Mouse (Mus musculus): ENCODE measurements at regions not wholly inside any gene's neighbourhood (a gene's known extent, or its start where the extent isn't known, plus 50 kb on each side); places are given as distances from the start of the nearest gene placed in this dataset.
A peak's percentile ranks its signal among the peaks of the same experiment; 100 is the strongest.

DNA sequence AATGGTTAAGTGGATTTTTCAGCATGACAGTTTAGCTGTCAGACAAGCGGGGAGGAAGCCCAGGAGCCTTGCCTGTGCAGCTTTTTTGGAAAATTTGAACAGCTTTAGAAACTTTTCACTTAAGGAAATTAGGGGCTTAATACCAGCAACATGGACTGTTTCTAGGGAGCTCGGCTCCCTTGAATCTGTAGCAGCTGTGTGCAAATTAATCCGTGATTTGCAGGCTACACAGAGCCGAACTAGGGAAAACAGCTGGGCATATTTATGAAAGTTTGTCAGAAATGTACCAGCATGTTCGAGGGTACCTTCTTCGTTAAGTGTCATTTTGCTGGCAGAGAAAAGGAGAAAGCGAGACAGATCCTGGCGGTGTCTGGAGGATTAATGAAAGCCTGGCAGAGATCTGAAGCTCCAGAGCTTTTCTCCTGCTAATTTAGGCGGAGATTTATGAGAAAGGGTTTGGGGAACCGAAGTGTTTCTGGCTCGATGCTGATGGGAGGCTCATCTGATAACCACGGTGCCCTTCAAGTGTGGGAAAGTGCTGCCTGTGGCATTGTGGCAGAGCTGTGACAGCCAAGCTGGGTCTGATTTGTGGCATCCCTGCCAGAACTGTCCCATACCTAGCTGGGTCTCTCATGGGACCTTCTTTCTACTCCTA lies 370.3 kb downstream of the Galc start:
- H3K4me3 ChIP-seq (ENCODE audit: insufficient read depth, poor library complexity, severe bottlenecking) = no peak overlapping the region
- H3K27me3 ChIP-seq (ENCODE audit: control insufficient read depth, insufficient read depth, insufficient read length) = no peaks in the 10 kb centered on the region

DNA sequence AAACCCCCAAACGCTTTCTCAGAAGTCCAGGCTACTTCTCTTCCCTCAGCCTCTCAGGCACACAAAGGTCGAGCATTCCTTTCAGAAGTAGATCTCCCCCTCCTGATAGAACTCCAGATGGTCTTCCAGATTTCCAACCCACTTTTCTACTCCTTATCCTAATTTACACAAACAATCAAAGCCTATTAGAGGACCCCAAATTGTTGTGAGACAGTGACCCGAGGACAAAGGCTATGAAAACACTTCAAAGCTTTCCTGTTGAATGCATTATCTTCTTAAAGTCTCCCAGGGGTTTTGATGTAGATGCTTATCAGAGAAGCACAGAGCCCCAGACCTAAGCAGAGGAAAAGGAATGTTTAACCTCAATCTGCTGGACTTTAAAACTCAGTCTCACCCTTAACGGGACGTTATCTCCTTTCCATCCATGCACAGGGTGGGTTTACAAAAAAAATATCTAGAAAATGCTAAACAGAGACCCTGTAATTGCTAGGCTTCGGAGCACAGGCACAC lies 370.9 kb downstream of the Galc start:
- Histone ChIP-seq H3K27me3 (ENCODE audit: control insufficient read depth, insufficient read depth, insufficient read length) (no peaks in the 10 kb centered on the region), H3K4me3 (ENCODE audit: insufficient read depth, poor library complexity, severe bottlenecking) (no peak overlapping the region), H3K79me3 (ENCODE audit: low read depth) (no peaks in the 10 kb centered on the region), H3K79me2 (ENCODE audit: control insufficient read depth, insufficient read depth) (no peaks in the 10 kb centered on the region), H3K36me3 (ENCODE audit: control insufficient read depth, insufficient read depth) (no peaks in the 10 kb centered on the region), H3ac (ENCODE audit: control insufficient read depth, insufficient read length, low read depth) (no peak overlapping the region)
- no peak for TF ChIP-seq MYOG (IDR thresholded peaks at IDR 0.05; ENCODE audit: control insufficient read depth, extremely low read depth, insufficient read length)

More for the DNA sequence above, 370.3 kb downstream of the Galc start:
- TF ChIP-seq CTCF (IDR thresholded peaks at IDR 0.05; ENCODE audit: control insufficient read depth, insufficient read depth, insufficient read length) (no peak), MYOD1 (IDR thresholded peaks at IDR 0.05; ENCODE audit: control insufficient read depth, insufficient read length, low read depth) (no peak), MYOG (IDR thresholded peaks at IDR 0.05; ENCODE audit: control insufficient read depth, extremely low read depth, insufficient read length) (no peak), USF1 (IDR thresholded peaks at IDR 0.05; ENCODE audit: low read depth) (no peak), MAX (IDR thresholded peaks at IDR 0.05) (no peak), FOSL1 (IDR thresholded peaks at IDR 0.05; ENCODE audit: insufficient read depth, low read length, poor library complexity, severe bottlenecking) (no peak)
- Histone ChIP-seq H3ac (ENCODE audit: control insufficient read depth, insufficient read length, low read depth) (no peak overlapping the region), H3K79me3 (ENCODE audit: low read depth) (no peaks in the 10 kb centered on the region), H3K79me2 (ENCODE audit: control insufficient read depth, insufficient read depth) (no peaks in the 10 kb centered on the region), H3K36me3 (ENCODE audit: control insufficient read depth, insufficient read depth) (no peaks in the 10 kb centered on the region)

DNA sequence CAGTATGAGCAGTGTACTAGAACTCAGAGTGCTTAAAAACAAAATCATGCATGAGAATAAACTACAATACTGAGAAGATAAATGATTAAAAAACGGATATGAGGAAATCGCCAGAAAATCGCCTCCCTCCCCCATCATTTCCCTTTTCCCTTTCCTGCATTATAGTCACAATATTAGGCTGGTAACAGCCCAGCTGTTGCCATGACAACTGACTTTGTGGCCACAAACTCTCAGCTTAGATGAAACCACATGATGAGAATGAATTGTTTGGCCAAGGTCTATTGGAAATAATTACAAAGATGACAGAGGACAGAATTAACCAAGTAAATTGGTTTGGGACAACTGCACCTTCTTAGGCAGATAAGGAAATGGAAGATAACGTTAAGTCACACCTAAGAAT lies 376.8 kb downstream of the Galc start:
- Histone ChIP-seq H3K4me3 (ENCODE audit: insufficient read depth, poor library complexity, severe bottlenecking) (no peak overlapping the region), H3K79me2 (ENCODE audit: control insufficient read depth, insufficient read depth) (no peaks in the 10 kb centered on the region), H3K27me3 (ENCODE audit: control insufficient read depth, insufficient read depth, insufficient read length) (no peaks in the 10 kb centered on the region), H3K79me3 (ENCODE audit: low read depth) (no peaks in the 10 kb centered on the region), H3K36me3 (ENCODE audit: control insufficient read depth, insufficient read depth) (no peaks in the 10 kb centered on the region), H3ac (ENCODE audit: control insufficient read depth, insufficient read length, low read depth) (no peak overlapping the region)
- TF ChIP-seq MYOD1 (IDR thresholded peaks at IDR 0.05; ENCODE audit: control insufficient read depth, insufficient read length, low read depth) (no peak), MAX (IDR thresholded peaks at IDR 0.05) (no peak)

DNA sequence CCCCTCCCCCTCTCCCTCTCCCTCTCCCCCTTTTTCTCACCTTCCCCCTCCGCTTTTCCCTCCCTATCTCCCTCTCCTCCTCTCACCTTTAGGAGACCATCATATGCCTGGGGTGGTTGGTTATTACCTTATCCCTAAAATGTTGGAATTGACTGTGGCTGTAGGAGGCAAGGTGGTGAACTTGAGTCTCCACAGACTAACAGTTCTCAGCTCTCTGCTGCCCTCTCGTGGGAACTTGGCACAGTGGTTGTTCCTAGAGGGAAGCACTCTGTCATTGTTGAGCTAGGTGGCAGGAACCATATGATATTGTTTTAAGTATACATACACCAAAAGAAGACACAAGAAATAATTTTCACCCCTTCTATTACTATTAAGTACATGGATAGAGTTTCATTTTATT lies 386.9 kb downstream of the Galc start:
- Histone ChIP-seq H3K36me3 (ENCODE audit: control insufficient read depth, insufficient read depth) (no peaks in the 10 kb centered on the region), H3ac (ENCODE audit: control insufficient read depth, insufficient read length, low read depth) (no peak overlapping the region), H3K79me3 (ENCODE audit: low read depth) (no peaks in the 10 kb centered on the region), H3K4me3 (ENCODE audit: insufficient read depth, poor library complexity, severe bottlenecking) (no peak overlapping the region), H3K27me3 (ENCODE audit: control insufficient read depth, insufficient read depth, insufficient read length) (no peaks in the 10 kb centered on the region), H3K79me2 (ENCODE audit: control insufficient read depth, insufficient read depth) (no peaks in the 10 kb centered on the region)
- TF ChIP-seq MYOD1 (IDR thresholded peaks at IDR 0.05; ENCODE audit: control insufficient read depth, insufficient read length, low read depth) = no peak
- peak; percentile 68 for TF ChIP-seq CTCF (IDR thresholded peaks at IDR 0.05; ENCODE audit: control insufficient read depth, insufficient read depth, insufficient read length)

DNA sequence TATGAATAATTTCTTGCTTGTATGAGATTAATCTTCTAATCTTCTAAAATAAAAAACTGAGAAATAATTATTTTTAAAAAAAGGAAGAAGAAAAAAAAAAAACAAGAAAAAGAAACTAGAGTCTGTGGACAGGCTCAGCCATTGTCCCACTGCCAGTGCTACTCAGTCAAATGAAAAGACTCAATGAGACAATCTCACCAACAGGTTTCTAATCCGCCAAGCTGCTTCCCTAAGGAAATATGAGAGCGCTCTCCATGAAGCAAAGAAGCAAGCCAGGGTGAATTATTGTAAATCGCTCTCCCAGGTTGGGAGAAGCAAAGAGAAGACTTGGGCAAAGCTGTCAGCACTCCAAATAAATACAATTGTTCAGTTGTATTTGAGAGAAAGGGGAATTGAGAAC lies 396.3 kb downstream of the Galc start:
- no peaks in the 10 kb centered on the region for H3K79me3 ChIP-seq (ENCODE audit: low read depth)
- no peak for TF ChIP-seq USF1 (IDR thresholded peaks at IDR 0.05; ENCODE audit: low read depth)
- TF ChIP-seq MYOG (IDR thresholded peaks at IDR 0.05; ENCODE audit: control insufficient read depth, extremely low read depth, insufficient read length) = no peak
- no peak for TF ChIP-seq MAX (IDR thresholded peaks at IDR 0.05)
- no peak for TF ChIP-seq CEBPB (IDR thresholded peaks at IDR 0.05; ENCODE audit: low read depth)
- no peak for TF ChIP-seq FOSL1 (IDR thresholded peaks at IDR 0.05; ENCODE audit: insufficient read depth, low read length, poor library complexity, severe bottlenecking)
- no peak for TF ChIP-seq MYOD1 (IDR thresholded peaks at IDR 0.05; ENCODE audit: control insufficient read depth, insufficient read length, low read depth)
- TF ChIP-seq CTCF (IDR thresholded peaks at IDR 0.05; ENCODE audit: control insufficient read depth, insufficient read depth, insufficient read length) = no peak
- no peaks in the 10 kb centered on the region for H3K36me3 ChIP-seq (ENCODE audit: control insufficient read depth, insufficient read depth)
- H3ac ChIP-seq (ENCODE audit: control insufficient read depth, insufficient read length, low read depth) = no peak overlapping the region
- H3K79me2 ChIP-seq (ENCODE audit: control insufficient read depth, insufficient read depth) = no peaks in the 10 kb centered on the region
- H3K4me3 ChIP-seq (ENCODE audit: insufficient read depth, poor library complexity, severe bottlenecking) = no peak overlapping the region
- H3K27me3 ChIP-seq (ENCODE audit: control insufficient read depth, insufficient read depth, insufficient read length) = no peaks in the 10 kb centered on the region

DNA sequence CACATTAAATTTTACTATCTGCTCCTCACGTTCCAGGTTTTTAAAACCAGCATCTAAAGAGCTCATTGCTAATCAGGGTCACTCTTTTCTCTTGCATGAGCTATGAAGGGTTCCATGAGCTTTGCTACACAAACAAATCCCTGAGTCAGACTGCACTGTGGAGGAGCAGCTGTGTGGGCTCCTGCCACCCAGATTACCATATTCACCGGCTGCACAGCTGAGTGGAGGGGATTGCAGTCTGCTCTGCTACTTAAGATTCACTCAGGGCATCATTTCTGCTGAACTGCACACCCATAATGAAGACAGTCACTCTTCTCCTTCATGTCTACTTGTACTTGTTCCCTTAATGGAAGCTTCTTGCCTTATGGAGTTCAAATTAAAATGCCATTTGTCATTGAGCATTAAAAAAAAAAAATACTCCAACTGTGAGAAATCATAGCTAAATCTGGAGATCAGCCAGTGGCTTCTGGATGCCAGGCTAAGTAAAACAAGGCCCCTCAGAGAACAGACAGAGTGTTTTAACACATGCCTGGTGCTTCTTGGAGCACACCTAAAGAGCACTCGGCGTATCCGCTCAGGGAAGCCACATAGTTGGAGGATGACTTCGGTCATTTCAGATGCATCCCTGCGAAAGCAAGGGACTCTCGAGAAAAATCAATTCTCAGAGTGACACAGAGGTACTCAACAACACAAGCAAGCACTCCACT lies 422.9 kb downstream of the Galc start:
- no peaks in the 10 kb centered on the region for H3K27me3 ChIP-seq (ENCODE audit: control insufficient read depth, insufficient read depth, insufficient read length)
- no peak overlapping the region for H3ac ChIP-seq (ENCODE audit: control insufficient read depth, insufficient read length, low read depth)
- TF ChIP-seq FOSL1 (IDR thresholded peaks at IDR 0.05; ENCODE audit: insufficient read depth, low read length, poor library complexity, severe bottlenecking) = no peak
- TF ChIP-seq MYOD1 (IDR thresholded peaks at IDR 0.05; ENCODE audit: control insufficient read depth, insufficient read length, low read depth) = no peak
- TF ChIP-seq CEBPB (IDR thresholded peaks at IDR 0.05; ENCODE audit: low read depth) = no peak
- no peak for TF ChIP-seq USF1 (IDR thresholded peaks at IDR 0.05; ENCODE audit: low read depth)
- no peak for TF ChIP-seq MYOG (IDR thresholded peaks at IDR 0.05; ENCODE audit: control insufficient read depth, extremely low read depth, insufficient read length)
- TF ChIP-seq MAX (IDR thresholded peaks at IDR 0.05) = no peak
- TF ChIP-seq CTCF (IDR thresholded peaks at IDR 0.05; ENCODE audit: control insufficient read depth, insufficient read depth, insufficient read length) = no peak
- H3K79me3 ChIP-seq (ENCODE audit: low read depth) = no peaks in the 10 kb centered on the region
- H3K79me2 ChIP-seq (ENCODE audit: control insufficient read depth, insufficient read depth) = no peaks in the 10 kb centered on the region
- no peak overlapping the region for H3K4me3 ChIP-seq (ENCODE audit: insufficient read depth, poor library complexity, severe bottlenecking)
- H3K36me3 ChIP-seq (ENCODE audit: control insufficient read depth, insufficient read depth) = no peaks in the 10 kb centered on the region
